Mouse (Mus musculus): ENCODE results near the gene Fzr1. TPM values are rescaled to one million over a fixed set of nuclear protein-coding genes. Genes with fewer than 3 reads are reported as not detected.
A peak's percentile ranks its signal among the peaks of the same experiment; 100 is the strongest.

Fzr1 gene
- total and polyA plus RNA-seq, 3 experiments: 20.7 to 115 TPM; not detected in 1

GRCm38 (mm10) chr10:81350351-81351063, 27.8 kb downstream of the Fzr1 start, which contains the start of gene Hmg20b (continued):
- TF ChIP-seq ZNF384 (IDR thresholded peaks at IDR 0.05; ENCODE audit: low read depth, low read length): peak; percentile 87
- peak; percentile 56; the same call in 1 of the 2 replicates for TF ChIP-seq MAX (IDR thresholded peaks at IDR 0.05; ENCODE audit: low read length)
- peak; percentile 69; the same call in 1 of the 2 replicates for TF ChIP-seq KAT2A (conservative IDR thresholded peaks at IDR 0.05; ENCODE audit: low read depth, low read length)
- TF ChIP-seq ZKSCAN1 (IDR thresholded peaks at IDR 0.05; ENCODE audit: low read depth, low read length): no peak
- no peak for TF ChIP-seq E2F4 (IDR thresholded peaks at IDR 0.05; ENCODE audit: borderline replicate concordance, low read depth, low read length)
- TF ChIP-seq MYB (IDR thresholded peaks at IDR 0.05; ENCODE audit: low read depth, low read length): no peak
- TF ChIP-seq ETS1 (IDR thresholded peaks at IDR 0.05; ENCODE audit: low read depth, low read length): peak; percentile 34; the same call in 1 of the 2 replicates
- no peak for TF ChIP-seq JUND (IDR thresholded peaks at IDR 0.05; ENCODE audit: low read depth, low read length)
- TF ChIP-seq POLR2AphosphoS5 (IDR thresholded peaks at IDR 0.05; ENCODE audit: borderline replicate concordance, low read depth, low read length): no peak

DNA sequence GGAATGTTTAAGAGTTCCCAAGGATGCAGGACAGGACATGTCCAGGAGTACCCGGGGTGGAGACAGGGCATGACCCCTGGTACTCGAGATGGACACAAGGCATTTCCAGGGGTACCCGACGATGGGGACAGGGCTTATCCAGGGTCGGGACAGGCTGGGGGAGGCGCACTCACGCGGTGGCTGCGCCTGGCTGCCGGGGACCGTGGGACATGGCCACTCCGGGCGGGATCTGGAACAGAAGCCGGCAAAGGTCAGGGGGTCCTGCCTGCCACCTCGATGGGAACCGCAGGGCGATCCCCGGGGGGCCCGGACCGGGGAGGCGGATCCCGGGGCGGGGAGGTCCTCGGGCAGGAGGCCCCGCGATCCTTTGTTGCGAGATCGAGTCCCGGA, 28.4 kb downstream of the Fzr1 start:
- DNase-seq (ENCODE audit: low read depth, low spot score): no peak
- no peaks in the 10 kb centered on the region for H3K9me3 ChIP-seq (replicated peaks; ENCODE audit: insufficient read depth, low read length)
- peak overlapping the region; percentile 84 for H3K9ac ChIP-seq (ENCODE audit: control insufficient read depth, low read depth, low read length, poor library complexity, severe bottlenecking)
- H3K27me3 ChIP-seq (ENCODE audit: control insufficient read depth in 1 of 2, insufficient read depth in 2 of 2, low read length in 2 of 2): no peaks in the 10 kb centered on the region
- H3K4me3 ChIP-seq (ENCODE audit: control insufficient read depth in 1 of 2, insufficient read depth in 1 of 2, low read depth in 2 of 2, low read length in 2 of 2): peak overlapping the region; percentile 81 to 94
- peaks cover 0 to 12% of the 10 kb centered on the region in 2 experiments; a peak in 2 of 4 replicates for H3K36me3 ChIP-seq (ENCODE audit: control insufficient read depth in 1 of 2, insufficient read depth in 2 of 2, low read length in 2 of 2)
- peak overlapping the region; percentile 56 for H3K27ac ChIP-seq (ENCODE audit: control insufficient read depth, low read depth, low read length)
- H3K79me2 ChIP-seq (ENCODE audit: control insufficient read depth, insufficient read depth, low read length, poor library complexity): peaks cover 4% of the 10 kb centered on the region; the same call in 1 of the 2 replicates
- H3K4me1 ChIP-seq (ENCODE audit: control insufficient read depth in 1 of 2, insufficient read depth in 2 of 2, low read length in 2 of 2): peaks cover 10 to 14% of the 10 kb centered on the region in 2 experiments; a peak in 3 of 4 replicates
- TF ChIP-seq UBTF (IDR thresholded peaks at IDR 0.05; ENCODE audit: borderline replicate concordance, insufficient read depth, low read depth, low read length) (0 out of 2 replicates have a peak, but pooled peaks have one; percentile 26), ETS1 (IDR thresholded peaks at IDR 0.05; ENCODE audit: low read depth, low read length) (no peak), POLR2A (IDR thresholded peaks at IDR 0.05; ENCODE audit: control insufficient read depth in 1 of 2, insufficient read depth in 1 of 2, low read depth in 1 of 2, low read length in 2 of 2, poor library complexity in 1 of 2) (0 out of 4 replicates have a peak, but pooled peaks of 1 of the 2 experiments have one; percentile 12)

DNA sequence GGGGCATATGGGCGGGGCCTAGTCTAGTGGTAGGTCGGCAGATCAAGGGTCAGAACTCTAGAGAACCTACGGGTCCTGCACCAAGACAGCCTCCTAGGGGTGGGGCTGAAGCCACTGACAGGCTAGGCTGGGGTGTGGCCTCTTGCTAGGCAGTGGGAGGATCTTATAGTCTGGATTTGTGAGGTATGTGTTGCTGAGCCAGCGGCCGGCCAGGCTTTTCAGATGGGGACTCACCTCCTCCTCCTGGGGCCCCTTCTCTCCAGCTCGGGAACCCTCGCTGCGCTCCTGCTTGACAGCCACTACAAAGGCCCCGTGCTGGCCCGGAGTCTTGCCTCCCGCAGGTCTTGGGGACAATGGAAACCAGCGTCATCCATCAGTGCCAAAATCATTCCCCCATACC, 29.2 kb downstream of the Fzr1 start:
- H3K36me3 ChIP-seq (ENCODE audit: control insufficient read depth in 1 of 2, insufficient read depth in 2 of 2, low read length in 2 of 2): peaks cover 0 to 10% of the 10 kb centered on the region in 2 experiments; a peak in 2 of 4 replicates
- H3K27ac ChIP-seq (ENCODE audit: control insufficient read depth, low read depth, low read length): no peak overlapping the region
- TF ChIP-seq ZNF384 (IDR thresholded peaks at IDR 0.05; ENCODE audit: low read depth, low read length): no peak
- no peak for TF ChIP-seq POLR2AphosphoS5 (IDR thresholded peaks at IDR 0.05; ENCODE audit: borderline replicate concordance, low read depth, low read length)
- TF ChIP-seq USF2 (IDR thresholded peaks at IDR 0.05; ENCODE audit: borderline replicate concordance in 1 of 2, insufficient read depth in 1 of 2, low read depth in 1 of 2, low read length in 2 of 2): no peak
- no peak for TF ChIP-seq MYB (IDR thresholded peaks at IDR 0.05; ENCODE audit: low read depth, low read length)
- no peak for TF ChIP-seq POLR2AphosphoS2 (IDR thresholded peaks at IDR 0.05; ENCODE audit: low read length)
- DNase-seq (ENCODE audit: low read depth, low spot score): peak; percentile 76
- H3K4me3 ChIP-seq (ENCODE audit: control insufficient read depth in 1 of 2, insufficient read depth in 1 of 2, low read depth in 2 of 2, low read length in 2 of 2): peak overlapping the region; percentile 81 to 94
- peaks cover 4% of the 10 kb centered on the region; the same call in 1 of the 2 replicates for H3K79me2 ChIP-seq (ENCODE audit: control insufficient read depth, insufficient read depth, low read length, poor library complexity)
- no peaks in the 10 kb centered on the region for H3K27me3 ChIP-seq (ENCODE audit: control insufficient read depth in 1 of 2, insufficient read depth in 2 of 2, low read length in 2 of 2)
- H3K4me1 ChIP-seq (ENCODE audit: control insufficient read depth in 1 of 2, insufficient read depth in 2 of 2, low read length in 2 of 2): peaks cover 16 to 19% of the 10 kb centered on the region in 2 experiments
- H3K9me3 ChIP-seq (replicated peaks; ENCODE audit: insufficient read depth, low read length): no peaks in the 10 kb centered on the region
- peak overlapping the region; percentile 84 for H3K9ac ChIP-seq (ENCODE audit: control insufficient read depth, low read depth, low read length, poor library complexity, severe bottlenecking)

All from MEL (cell line).